In the genomic region with DNA sequence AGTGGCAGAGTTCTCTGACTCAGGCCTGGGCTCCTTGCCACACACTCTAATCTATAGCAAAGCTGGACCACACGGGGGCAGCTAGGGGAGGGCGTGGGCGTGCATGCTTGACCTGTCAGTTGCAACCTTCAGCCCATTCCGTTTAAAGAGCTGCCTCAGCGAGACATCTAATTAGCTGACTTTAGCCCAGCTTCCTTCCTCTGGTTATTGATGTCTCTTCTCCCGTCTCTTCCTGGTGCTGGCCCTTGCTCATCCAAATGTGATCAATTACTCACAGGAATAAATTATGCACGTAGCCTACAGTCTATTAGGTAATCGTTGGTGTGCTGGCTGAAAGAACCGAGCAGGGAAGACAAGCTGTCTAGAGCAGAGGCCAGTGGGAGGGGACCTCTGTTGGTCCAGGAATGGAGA, we compare ENCODE assay signal across 9 mouse cellular contexts.
DNase-seq lines count a peak whose midpoint lies in the region; ATAC-seq and TF ChIP-seq lines count a peak whose summit lies in the region.
"Had no signal": no experiment of that assay in that cellular context is flagged by ENCODE, and none has a peak within 500 bp of the region (broad histone marks: within the 10 kb centered on the region; RNA-seq: fewer than 3 reads in every experiment).

No protein-coding gene starts in this region.

- WGBS in liver, embryonic 16.5 days (ENCODE audit: insufficient replicate concordance), result 10% methylated on average over 9 of the region's 9 CpGs
- WGBS in hindbrain, embryonic 12.5 days, result 10% methylated on average over 9 of the region's 9 CpGs

- no peaks in the 10 kb centered on the region for H3K79me2 ChIP-seq in myocyte (ENCODE audit: control insufficient read depth, insufficient read depth)

- H3K9me3 ChIP-seq in liver, embryonic 16.5 days (replicated peaks; ENCODE audit: control insufficient read depth, low read length), result no peaks in the 10 kb centered on the region
- H3K9me3 ChIP-seq in hindbrain, embryonic 12.5 days (replicated peaks), result no peaks in the 10 kb centered on the region
- H3K9me3 ChIP-seq: limb, embryonic 15.5 days had no signal

- no peak overlapping the region for H3K9ac ChIP-seq in liver, embryonic 16.5 days (ENCODE audit: low read depth, low read length)
- no peak overlapping the region for H3K9ac ChIP-seq in hindbrain, embryonic 12.5 days
- H3K9ac ChIP-seq: limb, embryonic 15.5 days had no signal

- no peak overlapping the region for H3K27ac ChIP-seq in liver, embryonic 16.5 days (ENCODE audit: low read length)
- no peak overlapping the region for H3K27ac ChIP-seq in hindbrain, embryonic 12.5 days
- H3K27ac ChIP-seq: limb, embryonic 15.5 days had no signal

- DNase-seq in liver, result no peak
- peak; percentile 73 to 93 for DNase-seq in adrenal gland, adult (ENCODE audit: inconsistent age in 2 of 2, low spot score in 1 of 2)
- peak; percentile 64 for DNase-seq in embryo, embryonic 10.5 days (ENCODE audit: low spot score)
- no peak for DNase-seq in frontal cortex, postnatal 25 days (ENCODE audit: low spot score in 2 of 2)
- DNase-seq in thymus, postnatal 0 days (ENCODE audit: low spot score), result no peak

- no peaks in the 10 kb centered on the region for H3K36me3 ChIP-seq in liver, embryonic 16.5 days (ENCODE audit: control insufficient read depth, insufficient read depth)
- H3K36me3 ChIP-seq in myocyte (ENCODE audit: control insufficient read depth, insufficient read depth), result no peaks in the 10 kb centered on the region
- H3K36me3 ChIP-seq in hindbrain, embryonic 12.5 days, result no peaks in the 10 kb centered on the region
- H3K36me3 ChIP-seq: limb, embryonic 15.5 days had no signal

- no peaks in the 10 kb centered on the region for H3K4me1 ChIP-seq in liver, embryonic 16.5 days (ENCODE audit: control insufficient read depth, low read depth, low read length)
- peaks cover 11% of the 10 kb centered on the region for H3K4me1 ChIP-seq in hindbrain, embryonic 12.5 days

- no peak overlapping the region for H3K4me2 ChIP-seq in liver, embryonic 16.5 days (ENCODE audit: low read depth, low read length)
- H3K4me2 ChIP-seq in myocyte (ENCODE audit: low read depth), result peak overlapping the region; percentile 26
- no peak overlapping the region for H3K4me2 ChIP-seq in hindbrain, embryonic 12.5 days (replicated peaks)
- H3K4me2 ChIP-seq: limb, embryonic 15.5 days had no signal

- no peak for TF ChIP-seq POLR2A in myocyte (IDR thresholded peaks at IDR 0.05; ENCODE audit: insufficient read length, low read depth)

- peaks cover 6% of the 10 kb centered on the region; the same call in 1 of the 2 replicates for H3K27me3 ChIP-seq in liver, embryonic 16.5 days (ENCODE audit: control insufficient read depth, insufficient read depth, low read depth, low read length)
- no peaks in the 10 kb centered on the region for H3K27me3 ChIP-seq in myocyte (ENCODE audit: control insufficient read depth, insufficient read depth, insufficient read length)
- peaks cover 31% of the 10 kb centered on the region for H3K27me3 ChIP-seq in hindbrain, embryonic 12.5 days

- H3ac ChIP-seq in myocyte (ENCODE audit: control insufficient read depth, insufficient read length), result no peak overlapping the region

- ATAC-seq in liver, embryonic 16.5 days (ENCODE audit: low read depth), result peak; percentile 39; the same call in 1 of the 2 replicates
- no peak for ATAC-seq in hindbrain, embryonic 12.5 days (ENCODE audit: low FRiP score)

- H3K4me3 ChIP-seq in liver, embryonic 16.5 days (ENCODE audit: low read depth, low read length), result no peak overlapping the region
- no peak overlapping the region for H3K4me3 ChIP-seq in myocyte
- H3K4me3 ChIP-seq in hindbrain, embryonic 12.5 days, result no peak overlapping the region
- H3K4me3 ChIP-seq: limb, embryonic 15.5 days had no signal

TF ChIP-seq in myocyte, 11 proteins besides CTCF, POLR2A, EP300 and RAD21:
- no peak for TF ChIP-seq MYOG (IDR thresholded peaks at IDR 0.05; ENCODE audit: control insufficient read depth in 1 of 3, insufficient read depth in 1 of 3, insufficient read length in 2 of 3, low read depth in 2 of 3)
- no peak for TF ChIP-seq E2F4 (IDR thresholded peaks at IDR 0.05; ENCODE audit: insufficient read depth)
- TF ChIP-seq MYOD1 (IDR thresholded peaks at IDR 0.05; ENCODE audit: control insufficient read depth in 1 of 3, insufficient read length in 2 of 3, low read depth in 2 of 3), result peak in 1 of 3 experiments; percentile 10
- no peak for TF ChIP-seq SRF (IDR thresholded peaks at IDR 0.05; ENCODE audit: control insufficient read depth, insufficient read length, low read depth)
- no peak for TF ChIP-seq CEBPB (IDR thresholded peaks at IDR 0.05; ENCODE audit: insufficient read depth, poor library complexity, severe bottlenecking)

Comparison
In these comparisons a context has a peak if more than half of its experiments do, and no peak if none do; other contexts are left out.
1. DNase-seq: peak in adrenal gland, adult (2 of 2) and embryo, embryonic 10.5 days (single experiment); none in liver (single experiment), frontal cortex, postnatal 25 days (0 of 2) and thymus, postnatal 0 days (single experiment).